Mouse (Mus musculus) cerebral cortex, adult 2 months (tissue): ENCODE data around the gene Gabpb1.

ENCODE experiments used
- WGBS: fragments of 180-500 bp; shearing (Covaris S2); methylation state at CpG from one replicate; pipeline ENCODE4 v1.1.7; 2018; 5-methylcytosine and 5-hydroxymethylcytosine counted together

The Gabpb1 gene

GRCm38 (mm10) chr2:126587468-126587867, 88.7 kb downstream of the Gabpb1 start:
- WGBS = 77% methylated on average over 3 of the region's 3 CpGs

GRCm38 (mm10) chr2:126584621-126585369, 91.3 kb downstream of the Gabpb1 start:
- 86% methylated on average over 8 of the region's 8 CpGs for WGBS

GRCm38 (mm10) chr2:126583960-126584359, 92.2 kb downstream of the Gabpb1 start:
- 77% methylated on average over 6 of the region's 6 CpGs for WGBS

GRCm38 (mm10) chr2:126579282-126579681, 96.9 kb downstream of the Gabpb1 start:
- 95% methylated on average over 1 of the region's 1 CpGs for WGBS
